Mouse (Mus musculus): Measurements from ENCODE around the gene Zdhhc17. TPM values are rescaled to one million over a fixed set of nuclear protein-coding genes. Genes with fewer than 3 reads are reported as not detected.

The Zdhhc17 gene
- total and polyA plus RNA-seq, 3 experiments = 11.1 to 35.9 (median 25.1) TPM

DNA sequence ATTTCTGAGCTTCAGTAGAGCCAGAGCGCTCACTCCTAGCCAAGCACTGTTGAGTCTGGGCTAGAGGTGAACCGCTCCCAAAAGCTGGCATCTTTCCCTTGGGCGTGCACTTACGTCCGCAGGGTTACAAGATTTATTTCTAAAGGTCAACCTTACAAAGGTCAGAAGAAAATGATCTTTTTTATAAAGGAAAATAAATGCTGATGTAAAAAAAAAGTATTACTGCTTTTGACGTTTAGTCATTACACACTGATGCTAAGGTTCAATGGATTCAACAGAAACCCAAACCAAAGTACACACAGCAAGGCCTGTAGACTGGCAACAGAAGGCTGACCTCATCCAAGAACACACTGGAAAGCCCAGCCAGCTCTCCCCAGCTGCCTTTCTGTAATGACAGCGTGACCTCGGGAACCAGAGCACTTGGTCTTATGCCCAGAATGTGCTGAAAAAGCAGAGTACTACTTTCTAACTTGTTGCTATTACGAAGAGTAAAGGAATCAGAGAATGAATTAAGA is 56.9 kb downstream of the Zdhhc17 start:
- peak; percentile 92 for DNase-seq

DNA sequence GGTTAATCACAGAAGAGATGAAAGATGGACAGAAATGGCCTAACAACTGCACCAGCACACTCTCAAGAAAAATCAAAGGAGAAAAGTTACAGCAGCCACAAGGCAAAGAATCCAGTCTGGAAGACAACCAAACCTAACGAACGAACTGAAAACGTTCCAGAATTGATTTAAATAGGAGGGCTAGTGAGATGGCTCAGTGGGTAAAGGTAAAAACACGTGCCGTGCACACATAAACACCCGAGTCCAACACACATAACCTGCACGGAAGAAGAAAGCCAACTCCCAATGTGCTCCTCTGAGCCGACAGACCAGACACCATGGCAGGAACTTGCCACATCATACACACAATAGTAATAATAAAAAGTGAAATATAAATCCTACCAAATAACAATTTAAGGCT is 57.7 kb downstream of the Zdhhc17 start:
- DNase-seq = no peak

DNA sequence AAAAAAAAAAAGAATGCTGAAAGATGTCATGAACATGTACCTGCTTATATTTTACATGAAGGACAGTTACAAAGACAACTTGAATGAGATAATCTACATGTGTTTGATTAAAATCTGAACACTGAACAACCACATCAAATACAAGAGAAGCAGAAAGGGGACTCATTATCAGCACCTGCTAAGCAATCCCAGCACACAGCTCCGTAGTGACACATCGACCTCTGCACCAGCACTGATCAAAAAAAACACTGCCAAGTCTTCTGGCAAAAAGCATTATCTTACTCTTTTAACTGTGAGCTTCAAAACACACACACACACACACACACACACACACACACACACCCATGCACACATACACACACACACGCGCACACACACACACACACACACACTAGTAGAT is 58.2 kb downstream of the Zdhhc17 start:
- no peak for DNase-seq

- no peak for DNase-seq
These were observed 58.8 kb downstream of the Zdhhc17 start for GRCm38 (mm10) chr10:110951112-110951511.

GRCm38 (mm10) chr10:110947574-110947973 is 62.4 kb downstream of the Zdhhc17 start:
- no peak for DNase-seq

- DNase-seq = no peak
These were observed 64.0 kb downstream of the Zdhhc17 start for GRCm38 (mm10) chr10:110945966-110946365.

DNA sequence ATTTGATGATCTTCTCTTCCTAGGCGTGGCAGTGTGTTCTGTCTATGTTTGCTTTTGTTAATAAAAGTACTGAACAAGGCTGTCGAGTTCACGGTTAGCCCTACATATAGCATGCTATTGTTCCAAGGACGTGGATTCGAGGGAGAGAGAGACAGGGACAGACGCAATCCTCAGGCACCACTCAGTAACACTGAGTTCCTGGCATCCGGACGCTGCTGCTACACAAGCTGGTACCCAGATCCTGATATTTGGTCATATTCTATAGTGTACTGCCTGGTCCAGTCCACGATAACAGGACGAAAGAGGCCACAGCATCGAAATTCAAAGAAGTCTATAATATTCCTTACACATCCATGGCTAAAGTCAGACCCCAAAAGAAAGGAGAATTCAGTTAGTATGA is 65.8 kb downstream of the Zdhhc17 start:
- no peak for DNase-seq

GRCm38 (mm10) chr10:110942806-110943205 is 67.1 kb downstream of the Zdhhc17 start:
- DNase-seq = no peak

DNA sequence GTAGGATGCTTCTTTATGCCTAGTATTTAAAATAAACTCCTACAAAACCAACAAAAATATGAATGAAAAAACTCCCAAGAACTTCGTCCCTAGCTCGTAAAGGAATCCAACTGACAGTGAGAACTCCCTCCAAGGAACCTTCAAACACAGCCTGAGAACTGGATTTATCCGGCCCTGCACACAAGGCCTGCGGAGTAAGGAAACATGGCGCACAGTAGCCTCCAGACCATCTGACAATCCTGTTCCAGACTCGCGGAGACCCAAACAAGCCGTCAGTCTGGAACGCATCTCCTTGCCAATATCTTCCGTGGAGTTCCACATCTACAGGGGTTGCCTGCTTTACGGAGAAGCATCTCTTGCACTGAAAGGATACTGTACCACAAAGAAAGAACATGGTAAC is 68.0 kb downstream of the Zdhhc17 start:
- no peak for DNase-seq

DNA sequence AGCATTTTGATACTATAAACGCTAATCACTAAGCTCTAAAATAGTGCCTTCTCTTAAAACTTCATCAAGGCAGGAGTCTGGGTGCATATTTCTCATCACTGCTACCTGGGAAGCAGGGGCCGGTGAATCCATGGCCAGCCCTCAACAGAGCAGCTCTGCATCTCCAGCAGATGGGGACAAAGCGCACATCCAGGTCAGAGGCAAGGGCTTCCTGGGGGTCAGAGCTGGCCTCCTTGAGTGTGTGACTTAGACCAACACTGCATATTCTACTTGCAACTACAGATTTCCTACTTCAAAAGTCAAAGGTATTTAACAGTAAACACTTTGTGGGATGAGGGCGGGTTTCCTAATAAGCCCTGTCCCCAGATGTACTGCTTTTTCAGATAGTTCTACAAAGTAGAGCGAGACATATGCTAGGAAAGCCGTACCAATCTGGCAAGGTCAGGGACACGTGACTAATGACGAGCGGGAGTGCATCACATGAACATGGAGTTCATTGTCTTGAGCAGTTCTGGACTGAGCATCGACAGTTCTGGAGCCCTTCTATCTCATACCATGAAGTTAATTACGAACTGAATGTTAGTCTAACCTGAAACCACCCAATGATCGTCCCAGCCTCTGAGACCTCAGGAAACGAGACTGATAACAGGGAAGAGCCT is 69.1 kb downstream of the Zdhhc17 start:
- DNase-seq = peak; percentile 44

GRCm38 (mm10) chr10:110939717-110940116 is 70.2 kb downstream of the Zdhhc17 start:
- DNase-seq = no peak

GRCm38 (mm10) chr10:110938841-110939549 is 70.9 kb downstream of the Zdhhc17 start:
- DNase-seq = no peak

GRCm38 (mm10) chr10:110938361-110938760 is 71.6 kb downstream of the Zdhhc17 start:
- DNase-seq = no peak

GRCm38 (mm10) chr10:110935669-110936068 is 74.3 kb downstream of the Zdhhc17 start:
- DNase-seq = no peak

DNA sequence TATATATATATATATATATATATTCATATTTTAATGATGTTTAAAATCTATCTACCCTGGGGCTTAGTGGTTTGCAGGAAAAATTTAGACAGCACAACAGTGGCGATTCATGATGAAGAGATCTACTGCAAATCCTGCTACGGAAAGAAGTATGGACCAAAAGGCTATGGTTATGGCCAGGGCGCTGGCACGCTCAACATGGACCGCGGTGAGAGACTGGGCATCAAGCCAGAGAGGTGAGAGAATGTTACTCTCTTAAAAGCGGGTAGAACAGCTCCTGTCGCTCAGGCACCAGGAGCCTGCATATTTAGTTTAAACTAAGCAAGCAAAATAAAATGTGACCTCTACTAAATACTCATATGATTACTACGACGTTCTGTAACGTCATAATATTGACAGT is 74.9 kb downstream of the Zdhhc17 start:
- no peak for DNase-seq

DNA sequence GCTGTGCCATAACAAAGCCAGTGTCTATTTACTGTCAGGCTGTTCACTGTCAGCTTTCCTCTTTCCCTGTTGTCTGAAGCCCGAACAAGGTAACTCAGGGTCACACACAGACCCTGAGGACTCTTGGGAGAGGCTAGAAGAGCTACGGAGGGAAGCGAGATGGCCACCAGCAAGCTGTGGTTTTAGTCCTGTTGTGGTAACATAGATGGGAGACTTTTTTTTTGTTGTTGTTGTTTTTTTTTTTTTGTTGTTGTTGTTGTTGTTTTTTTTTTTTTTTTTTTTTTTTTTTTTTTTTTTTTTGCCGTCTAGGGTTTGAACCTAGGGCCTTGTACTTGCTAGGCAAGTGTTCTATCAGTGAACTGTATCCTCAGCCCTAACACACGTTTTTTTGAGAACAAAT is 76.4 kb downstream of the Zdhhc17 start:
- no peak for DNase-seq

GRCm38 (mm10) chr10:110931913-110932560 is 77.9 kb downstream of the Zdhhc17 start:
- DNase-seq = no peak

DNA sequence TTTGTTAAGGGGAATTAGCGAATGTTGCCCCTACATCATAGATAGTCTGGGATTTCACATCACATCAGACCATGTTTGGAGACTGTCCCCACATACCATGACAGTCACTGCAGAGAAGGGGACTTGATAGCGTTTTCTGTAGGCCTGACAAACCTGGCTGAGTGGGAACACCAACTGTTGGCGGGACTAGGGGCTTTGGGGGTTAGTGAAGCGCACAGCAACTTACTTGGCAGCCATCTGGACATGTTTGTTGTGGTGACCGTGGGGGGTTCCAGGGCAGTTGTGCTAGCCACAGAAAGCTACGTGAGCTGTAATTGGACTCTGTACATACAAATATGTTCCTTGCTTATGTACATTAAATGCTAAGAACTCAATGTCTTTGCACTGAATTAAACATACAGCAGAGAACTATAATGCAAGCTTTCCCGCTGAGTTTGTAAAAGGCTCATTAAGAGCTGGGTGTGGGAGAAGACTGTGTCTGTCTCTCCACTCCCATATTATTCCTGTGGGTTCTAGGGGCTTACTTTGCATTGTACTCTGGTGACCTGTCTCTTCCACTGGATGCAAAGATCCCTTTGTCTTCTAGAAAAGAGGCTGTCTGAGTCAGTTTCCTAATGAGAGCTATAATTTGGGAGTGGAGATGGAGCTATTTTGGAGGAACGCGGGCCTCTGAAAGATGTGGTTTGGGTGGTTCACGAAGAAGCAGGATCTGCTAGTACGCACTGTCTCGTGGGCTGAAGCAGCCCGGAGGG is 78.6 kb downstream of the Zdhhc17 start:
- DNase-seq = no peak

DNA sequence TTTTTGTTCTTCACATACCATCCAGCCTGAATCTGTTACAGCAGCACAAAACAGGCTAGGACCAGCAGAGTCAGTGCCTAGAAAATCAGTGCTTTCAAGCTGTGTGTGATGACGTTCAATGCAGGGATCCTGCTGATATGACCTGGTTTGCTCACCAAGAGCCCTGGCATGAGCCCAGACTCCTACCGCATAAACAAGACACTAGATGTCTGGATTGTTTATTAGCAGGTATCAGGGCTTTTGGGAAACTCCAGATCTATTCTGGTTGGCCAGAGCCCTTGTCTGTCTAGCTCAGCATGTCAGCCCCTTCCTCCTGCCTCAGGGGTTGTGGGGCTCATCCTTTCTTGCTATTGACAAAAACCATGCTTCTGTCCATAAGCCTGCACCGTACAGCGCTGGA is 80.2 kb downstream of the Zdhhc17 start:
- DNase-seq = peak; percentile 76

DNA sequence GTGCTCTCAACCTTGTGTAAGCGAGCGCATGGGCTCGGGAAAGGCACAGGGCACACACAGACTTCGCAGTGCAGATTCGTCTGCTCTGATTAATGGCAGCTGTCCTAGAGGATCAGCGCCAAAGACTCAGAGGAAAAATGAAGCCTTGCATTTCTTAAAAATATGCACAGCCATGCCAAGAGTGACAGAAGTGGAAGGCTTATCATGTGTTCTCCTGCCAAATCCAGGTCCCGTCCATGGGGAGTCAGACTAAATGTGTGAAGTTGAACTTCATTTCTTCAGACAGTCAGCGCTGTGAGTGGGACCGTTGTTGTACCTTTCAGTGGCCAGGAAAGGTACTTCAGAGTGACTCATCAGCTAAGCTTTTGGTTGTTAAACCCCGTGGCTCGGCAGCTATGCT is 82.4 kb downstream of the Zdhhc17 start:
- DNase-seq = peak; percentile 75

DNA sequence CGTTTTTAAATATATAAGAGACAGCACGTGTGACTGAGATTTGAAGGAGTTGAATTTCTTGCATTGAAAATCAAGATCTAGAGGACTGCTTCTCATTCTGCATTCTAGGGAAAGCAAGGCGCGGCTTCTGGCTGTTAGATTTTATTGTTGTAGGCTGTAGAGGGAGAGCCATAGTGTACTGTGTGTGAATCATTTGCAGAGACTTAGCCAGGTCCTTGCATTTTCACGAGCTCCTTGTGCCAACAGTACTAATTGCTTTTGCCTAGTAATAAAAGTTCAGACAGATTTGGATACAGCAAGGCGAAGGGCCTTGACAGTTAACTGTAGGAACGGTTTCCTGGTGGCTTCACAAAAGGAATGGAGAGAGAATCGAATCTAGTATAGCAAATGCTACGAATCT is 87.3 kb downstream of the Zdhhc17 start:
- DNase-seq = no peak

DNA sequence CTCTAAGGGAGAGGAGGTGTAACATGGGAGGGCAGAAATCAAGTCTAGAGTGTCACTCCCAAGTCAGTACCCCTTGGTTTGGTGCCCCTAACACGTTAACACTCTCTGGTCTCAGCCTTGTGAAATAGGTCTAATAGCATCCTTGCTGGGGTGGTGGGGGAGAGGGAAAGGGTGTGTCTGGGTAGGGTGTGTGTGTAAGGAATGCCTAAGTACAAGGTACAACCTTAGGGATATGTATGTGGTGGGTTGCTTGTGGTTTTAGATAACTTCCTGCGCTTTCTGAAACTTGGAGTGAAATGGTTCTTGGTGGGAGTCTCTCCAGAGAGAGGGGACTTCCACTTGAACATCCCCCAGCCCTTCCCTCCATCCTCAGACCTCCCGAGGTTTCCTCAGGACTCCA is 88.0 kb downstream of the Zdhhc17 start:
- no peak for DNase-seq
